Mouse (Mus musculus): ENCODE data around the gene Trappc2. TPM values are rescaled to one million over a fixed set of nuclear protein-coding genes. Genes with fewer than 3 reads are reported as not detected.

The Trappc2 gene
- polyA plus RNA-seq, 1 experiment from 2014 or later: 40.8 TPM

DNA sequence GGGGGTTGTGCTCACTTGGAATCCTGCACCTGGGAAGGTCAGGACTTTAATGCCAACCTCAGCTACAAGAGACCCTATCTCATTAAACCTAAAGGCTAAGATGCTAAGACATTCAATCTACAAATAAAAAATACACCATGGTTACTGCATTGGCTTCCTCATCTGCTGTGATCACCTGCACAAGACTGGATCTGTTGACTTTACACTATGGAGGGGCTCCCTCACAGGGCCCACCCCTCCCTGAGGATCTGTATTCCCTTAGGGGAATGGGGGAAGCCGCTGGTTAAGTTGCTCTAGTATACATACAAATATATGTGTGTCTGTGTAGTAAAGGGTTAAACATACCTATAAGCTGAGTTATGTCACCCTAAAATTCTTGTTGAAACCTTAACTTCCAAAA lies 15.2 kb downstream of the Trappc2 start:
- H3K4me3 ChIP-seq (ENCODE audit: low read length): no peak overlapping the region
- no peak overlapping the region for H3K9ac ChIP-seq (ENCODE audit: low read length)
- H3K4me2 ChIP-seq (ENCODE audit: low read depth, low read length): no peak overlapping the region
- H3K36me3 ChIP-seq (ENCODE audit: control insufficient read depth, insufficient read depth): peaks cover 3% of the 10 kb centered on the region
- WGBS: 88% methylated on average over 1 of the region's 1 CpGs
- no peaks in the 10 kb centered on the region for H3K4me1 ChIP-seq (ENCODE audit: control insufficient read depth, insufficient read depth, low read length)
- H3K27ac ChIP-seq (ENCODE audit: low read length): no peak overlapping the region
- no peaks in the 10 kb centered on the region for H3K9me3 ChIP-seq (replicated peaks; ENCODE audit: control insufficient read depth, low read length)
- ATAC-seq (replicated peaks; ENCODE audit: extremely low read depth, insufficient read depth, low FRiP score): no peak
- H3K27me3 ChIP-seq (ENCODE audit: control insufficient read depth, insufficient read depth, low read length): no peaks in the 10 kb centered on the region

DNA sequence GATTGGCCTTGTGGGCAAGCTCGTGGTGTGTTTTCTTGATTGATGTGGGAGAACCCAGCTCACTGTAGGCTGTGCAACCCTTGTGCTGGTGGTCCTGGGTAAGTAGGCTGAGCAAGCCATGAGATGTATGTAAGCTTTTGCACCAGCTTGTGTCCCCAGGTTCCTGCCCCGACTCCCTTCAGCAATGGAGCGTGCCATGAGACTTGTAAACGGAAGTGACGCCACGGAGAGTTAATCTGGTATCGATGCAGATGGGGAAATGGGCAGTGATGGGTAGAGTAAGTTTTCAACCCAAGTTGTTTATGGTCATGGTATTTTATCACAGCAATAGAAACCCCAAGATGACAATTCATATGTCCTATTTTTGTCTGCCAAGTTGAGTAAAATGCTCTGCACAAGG lies 27.9 kb downstream of the Trappc2 start:
- Histone ChIP-seq H3K4me3 (ENCODE audit: low read length) (no peak overlapping the region), H3K27me3 (ENCODE audit: control insufficient read depth, insufficient read depth, low read length) (no peaks in the 10 kb centered on the region), H3K4me2 (ENCODE audit: low read depth, low read length) (no peak overlapping the region), H3K9ac (ENCODE audit: low read length) (no peak overlapping the region), H3K36me3 (ENCODE audit: control insufficient read depth, insufficient read depth) (no peaks in the 10 kb centered on the region), H3K4me1 (ENCODE audit: control insufficient read depth, insufficient read depth, low read length) (no peaks in the 10 kb centered on the region), H3K27ac (ENCODE audit: low read length) (no peak overlapping the region), H3K9me3 (replicated peaks; ENCODE audit: control insufficient read depth, low read length) (no peaks in the 10 kb centered on the region)
- WGBS: 87% methylated on average over 7 of the region's 7 CpGs
- no peak for ATAC-seq (replicated peaks; ENCODE audit: extremely low read depth, insufficient read depth, low FRiP score)

DNA sequence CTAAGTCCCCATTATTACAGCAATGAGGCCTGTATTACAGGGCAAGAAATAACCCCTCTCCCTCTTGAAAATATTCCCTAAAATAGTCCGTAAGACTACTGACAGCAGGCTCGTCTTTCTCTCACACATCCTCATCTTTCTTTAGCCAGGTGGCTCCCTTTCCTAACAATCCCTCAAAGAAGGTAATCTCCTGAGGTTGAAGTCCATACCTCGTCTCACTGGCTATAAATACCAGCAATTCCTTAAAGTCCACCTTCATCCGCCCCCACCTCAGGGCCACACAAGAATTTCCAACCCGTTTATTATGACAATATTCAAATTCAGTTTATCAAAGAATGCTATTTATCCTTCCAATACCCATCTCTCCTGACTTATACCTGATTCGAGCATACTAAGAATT lies 32.2 kb downstream of the Trappc2 start:
- H3K27ac ChIP-seq (ENCODE audit: low read length): no peak overlapping the region
- H3K4me2 ChIP-seq (ENCODE audit: low read depth, low read length): no peak overlapping the region
- ATAC-seq (replicated peaks; ENCODE audit: extremely low read depth, insufficient read depth, low FRiP score): no peak
- no peaks in the 10 kb centered on the region for H3K9me3 ChIP-seq (replicated peaks; ENCODE audit: control insufficient read depth, low read length)
- H3K9ac ChIP-seq (ENCODE audit: low read length): no peak overlapping the region
- no peak overlapping the region for H3K4me3 ChIP-seq (ENCODE audit: low read length)
- 69% methylated on average over 6 of the region's 6 CpGs for WGBS
- H3K36me3 ChIP-seq (ENCODE audit: control insufficient read depth, insufficient read depth): 0 out of 2 replicates have a peak, but pooled peaks cover 3% of the 10 kb centered on the region
- no peaks in the 10 kb centered on the region for H3K4me1 ChIP-seq (ENCODE audit: control insufficient read depth, insufficient read depth, low read length)
- H3K27me3 ChIP-seq (ENCODE audit: control insufficient read depth, insufficient read depth, low read length): no peaks in the 10 kb centered on the region

DNA sequence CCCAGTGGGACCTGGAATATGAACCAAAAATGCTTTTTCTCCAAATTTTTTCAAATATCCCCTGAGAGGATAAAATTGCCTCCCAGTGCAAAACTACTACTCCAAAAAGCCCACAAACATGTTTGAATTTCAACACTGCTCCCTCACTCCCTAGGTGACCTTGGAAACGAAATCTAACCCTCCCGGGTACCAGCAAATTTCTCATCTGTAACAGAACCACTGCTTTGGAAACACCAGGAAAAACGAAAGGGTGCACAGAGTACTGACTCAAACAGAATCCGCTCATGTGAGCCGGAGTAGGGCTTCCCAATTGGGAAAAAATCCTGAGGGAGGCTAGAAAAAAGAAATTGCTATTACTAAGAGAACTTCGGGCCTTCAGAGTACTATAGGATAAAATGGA lies 37.0 kb downstream of the Trappc2 start:
- Histone ChIP-seq H3K27ac (ENCODE audit: low read length) (no peak overlapping the region), H3K4me3 (ENCODE audit: low read length) (no peak overlapping the region), H3K36me3 (ENCODE audit: control insufficient read depth, insufficient read depth) (0 out of 2 replicates have a peak, but pooled peaks cover 3% of the 10 kb centered on the region), H3K4me1 (ENCODE audit: control insufficient read depth, insufficient read depth, low read length) (no peaks in the 10 kb centered on the region), H3K27me3 (ENCODE audit: control insufficient read depth, insufficient read depth, low read length) (no peaks in the 10 kb centered on the region), H3K4me2 (ENCODE audit: low read depth, low read length) (peak overlapping the region; percentile 10; the same call in 1 of the 2 replicates), H3K9me3 (replicated peaks; ENCODE audit: control insufficient read depth, low read length) (no peaks in the 10 kb centered on the region), H3K9ac (ENCODE audit: low read length) (no peak overlapping the region)
- WGBS: 60% methylated on average over 6 of the region's 6 CpGs
- no peak for ATAC-seq (replicated peaks; ENCODE audit: extremely low read depth, insufficient read depth, low FRiP score)

DNA sequence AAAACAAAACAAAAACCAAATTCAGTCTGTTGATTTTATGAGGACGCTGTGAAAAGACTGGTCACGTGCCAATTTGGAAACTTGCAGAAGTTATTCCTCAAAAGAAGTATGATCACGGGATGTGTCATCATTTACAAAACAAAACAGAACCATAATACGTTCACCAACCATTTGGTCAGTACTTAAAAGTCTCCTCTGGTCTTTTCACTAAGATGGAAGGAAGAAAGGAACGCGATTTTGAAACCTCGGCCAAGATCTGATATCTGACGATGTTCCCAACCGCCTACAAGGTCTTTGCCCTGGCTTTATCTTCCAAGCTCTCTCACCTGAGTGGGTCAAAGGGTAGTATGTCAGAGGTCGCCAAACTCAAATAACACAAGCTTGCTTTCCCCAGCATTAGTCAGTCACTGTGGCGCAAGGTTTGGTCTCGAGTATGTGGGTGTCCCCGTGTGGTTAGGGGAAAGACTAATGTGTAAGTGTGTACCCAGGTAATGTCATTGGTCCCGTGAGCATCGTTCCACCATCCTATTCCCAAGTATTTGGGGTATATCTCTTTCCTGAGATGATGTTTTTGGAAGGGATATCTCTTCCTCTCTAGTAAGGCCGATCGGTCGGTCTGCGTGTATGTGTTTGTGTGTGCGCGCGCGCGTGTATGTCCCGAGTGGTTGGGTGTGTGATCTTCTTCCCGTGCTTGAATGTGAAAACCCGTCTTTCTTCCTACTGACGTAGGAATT lies 38.4 kb downstream of the Trappc2 start:
- H3K4me2 ChIP-seq (ENCODE audit: low read depth, low read length): peak overlapping the region; percentile 73
- H3K9ac ChIP-seq (ENCODE audit: low read length): peak overlapping the region; percentile 73
- H3K27ac ChIP-seq (ENCODE audit: low read length): peak overlapping the region; percentile 69
- 0 out of 2 replicates have a peak, but pooled peaks cover 3% of the 10 kb centered on the region for H3K36me3 ChIP-seq (ENCODE audit: control insufficient read depth, insufficient read depth)
- H3K27me3 ChIP-seq (ENCODE audit: control insufficient read depth, insufficient read depth, low read length): no peaks in the 10 kb centered on the region
- no peaks in the 10 kb centered on the region for H3K4me1 ChIP-seq (ENCODE audit: control insufficient read depth, insufficient read depth, low read length)
- ATAC-seq (replicated peaks; ENCODE audit: extremely low read depth, insufficient read depth, low FRiP score): peak; percentile 5; the same call in 1 of the 2 replicates
- WGBS: 24% methylated on average over 28 of the region's 28 CpGs
- H3K4me3 ChIP-seq (ENCODE audit: low read length): peak overlapping the region; percentile 63
- no peaks in the 10 kb centered on the region for H3K9me3 ChIP-seq (replicated peaks; ENCODE audit: control insufficient read depth, low read length)

DNA sequence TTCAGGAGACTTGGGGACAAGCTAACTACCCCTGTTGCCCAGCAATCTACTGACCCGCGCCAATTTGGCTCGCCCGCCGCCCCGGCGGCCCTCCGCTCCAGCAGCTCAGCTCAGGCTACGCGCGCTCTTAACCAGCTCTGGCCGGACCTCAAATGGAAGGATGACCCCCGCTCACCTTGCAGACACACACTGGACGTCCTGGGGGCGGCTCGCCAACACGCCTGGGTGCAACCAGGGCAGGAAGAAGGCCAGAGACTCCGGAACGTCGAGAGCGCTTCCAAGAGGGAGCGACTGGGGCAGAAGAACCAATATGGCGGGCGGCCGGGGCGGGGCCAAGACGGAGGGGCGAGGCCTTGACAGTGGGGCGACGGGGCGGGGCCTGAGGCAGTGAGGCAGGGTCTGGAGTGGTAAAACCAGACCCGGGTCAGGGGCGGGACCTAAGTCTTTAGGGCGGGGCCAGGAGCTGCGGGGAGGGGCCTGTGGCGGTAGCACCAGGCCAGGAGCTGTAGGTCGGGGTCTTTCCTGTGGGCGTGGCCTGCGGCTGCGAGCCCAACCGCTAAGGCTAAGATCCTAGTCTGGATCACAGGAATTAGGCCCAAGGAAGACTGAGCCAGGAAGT lies 39.1 kb downstream of the Trappc2 start, which contains the start of gene Rab9:
Rab9 (minus strand) TSS at position 503 of the 619 bp plus-strand sequence.
- ATAC-seq (replicated peaks; ENCODE audit: extremely low read depth, insufficient read depth, low FRiP score): peak; percentile 98
- 15% methylated on average over 41 of the region's 41 CpGs for WGBS

DNA sequence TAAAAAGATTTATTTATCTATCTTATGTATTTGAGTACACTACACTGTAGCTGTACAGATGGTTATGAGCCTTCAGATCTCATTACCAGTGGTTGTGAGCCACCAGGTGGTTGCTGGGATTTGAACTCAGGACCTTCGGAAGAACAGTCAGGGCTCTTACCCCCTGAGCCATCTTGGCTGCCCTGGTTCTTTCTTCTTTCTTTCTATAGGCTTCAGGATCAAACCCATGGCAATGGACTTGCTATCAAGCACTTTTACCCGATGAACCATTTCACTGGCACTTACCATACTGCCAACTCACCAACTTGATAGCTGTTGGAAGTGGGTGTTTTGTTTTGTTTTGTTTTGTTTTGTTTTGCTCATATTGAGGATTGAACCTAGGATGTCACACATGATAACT lies 54.7 kb downstream of the Trappc2 start:
- Histone ChIP-seq H3K36me3 (ENCODE audit: control insufficient read depth, insufficient read depth) (no peaks in the 10 kb centered on the region), H3K27ac (ENCODE audit: low read length) (no peak overlapping the region), H3K9ac (ENCODE audit: low read length) (no peak overlapping the region), H3K4me1 (ENCODE audit: control insufficient read depth, insufficient read depth, low read length) (no peaks in the 10 kb centered on the region), H3K9me3 (replicated peaks; ENCODE audit: control insufficient read depth, low read length) (no peaks in the 10 kb centered on the region), H3K27me3 (ENCODE audit: control insufficient read depth, insufficient read depth, low read length) (no peaks in the 10 kb centered on the region), H3K4me2 (ENCODE audit: low read depth, low read length) (no peak overlapping the region), H3K4me3 (ENCODE audit: low read length) (no peak overlapping the region)
- ATAC-seq (replicated peaks; ENCODE audit: extremely low read depth, insufficient read depth, low FRiP score): no peak
- WGBS: 89% methylated on average over 2 of the region's 2 CpGs

More for the DNA sequence above, 39.1 kb downstream of the Trappc2 start, which contains the start of gene Rab9:
- Histone ChIP-seq H3K27me3 (ENCODE audit: control insufficient read depth, insufficient read depth, low read length) (no peaks in the 10 kb centered on the region), H3K9ac (ENCODE audit: low read length) (peak within 1 kb of the TSS; percentile 73), H3K27ac (ENCODE audit: low read length) (peak within 1 kb of the TSS; percentile 69), H3K4me3 (ENCODE audit: low read length) (peak within 1 kb of the TSS; percentile 63), H3K4me1 (ENCODE audit: control insufficient read depth, insufficient read depth, low read length) (no peaks in the 10 kb centered on the region), H3K4me2 (ENCODE audit: low read depth, low read length) (peak within 1 kb of the TSS; percentile 73), H3K36me3 (ENCODE audit: control insufficient read depth, insufficient read depth) (0 out of 2 replicates have a peak, but pooled peaks cover 3% of the 10 kb centered on the region), H3K9me3 (replicated peaks; ENCODE audit: control insufficient read depth, low read length) (no peaks in the 10 kb centered on the region)

DNA sequence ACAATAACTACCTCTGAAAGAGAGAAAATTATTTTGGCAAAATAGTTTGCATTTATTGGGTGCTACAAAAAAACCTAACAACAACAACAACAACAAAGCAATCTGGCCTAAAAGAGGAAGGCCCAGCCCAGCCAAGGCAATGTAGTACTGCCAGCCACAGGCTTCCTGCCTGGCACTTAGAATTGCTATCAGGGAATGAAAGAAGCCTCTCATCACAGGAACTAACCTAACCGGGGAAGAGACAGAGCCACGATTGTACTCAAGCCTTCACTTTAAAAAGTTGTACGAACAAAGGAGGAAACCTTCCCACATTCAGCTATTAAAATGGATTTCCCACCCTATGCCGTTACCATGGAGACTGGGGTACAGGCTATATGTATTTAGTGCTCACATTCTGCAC lies 57.4 kb downstream of the Trappc2 start:
- H3K27me3 ChIP-seq (ENCODE audit: control insufficient read depth, insufficient read depth, low read length): no peaks in the 10 kb centered on the region; the same call in 1 of the 2 replicates
- H3K4me3 ChIP-seq (ENCODE audit: low read length): no peak overlapping the region
- H3K27ac ChIP-seq (ENCODE audit: low read length): no peak overlapping the region
- no peak overlapping the region for H3K9ac ChIP-seq (ENCODE audit: low read length)
- no peaks in the 10 kb centered on the region for H3K4me1 ChIP-seq (ENCODE audit: control insufficient read depth, insufficient read depth, low read length)
- H3K4me2 ChIP-seq (ENCODE audit: low read depth, low read length): no peak overlapping the region
- no peaks in the 10 kb centered on the region for H3K9me3 ChIP-seq (replicated peaks; ENCODE audit: control insufficient read depth, low read length)
- no peak for ATAC-seq (replicated peaks; ENCODE audit: extremely low read depth, insufficient read depth, low FRiP score)
- no peaks in the 10 kb centered on the region for H3K36me3 ChIP-seq (ENCODE audit: control insufficient read depth, insufficient read depth)
- 61% methylated on average over 4 of the region's 4 CpGs for WGBS

Measured in heart, embryonic 16.5 days (tissue).